Mouse (Mus musculus) midbrain, embryonic 15.5 days (tissue): Measurements from ENCODE around the gene 1700025F22Rik. TPM values are rescaled to one million over a fixed set of nuclear protein-coding genes. Genes with fewer than 3 reads are reported as not detected.
"Not testable (repeated sequence)": the region's sequence is repeated elsewhere in the genome, so short reads cannot be mapped to it uniquely, and the experiment has no call there.

Source experiments
- ATAC-seq: fragments of 200-750 bp; cut with Nextera tagmentation; replicated peaks from 2 replicates; pipeline ENCODE4 v1.8.0; 2017; ENCODE audit warnings: moderate TSS enrichment
- H3K27ac ChIP-seq: fragments of 300-500 bp; sonication (generic); 2 replicates; pipeline ENCODE4 v1.5.1; 2015; ENCODE audit warnings: mild to moderate bottlenecking, inconsistent platforms
- H3K27me3 ChIP-seq: fragments of 300-500 bp; sonication (generic); replicated peaks from 2 replicates; pipeline ENCODE4 v1.6.1; 2015; ENCODE audit warnings: inconsistent platforms
- H3K36me3 ChIP-seq: fragments of 300-500 bp; sonication (generic); replicated peaks from 2 replicates; pipeline ENCODE4 v1.6.1; 2015; ENCODE audit warnings: inconsistent platforms
- H3K4me1 ChIP-seq: fragments of 300-500 bp; sonication (generic); 2 replicates; pipeline ENCODE4 v1.6.1; 2015; ENCODE audit warnings: inconsistent platforms
- H3K4me2 ChIP-seq: fragments of 300-500 bp; sonication (generic); 2 replicates; pipeline ENCODE4 v1.6.1; 2015; ENCODE audit warnings: inconsistent platforms, mild to moderate bottlenecking, moderate library complexity
- H3K4me3 ChIP-seq: fragments of 300-500 bp; sonication (generic); 2 replicates; pipeline ENCODE4 v1.5.1; 2015; ENCODE audit warnings: mild to moderate bottlenecking, inconsistent platforms
- H3K9ac ChIP-seq: fragments of 300-500 bp; sonication (generic); 2 replicates; pipeline ENCODE4 v1.6.1; 2015; ENCODE audit warnings: mild to moderate bottlenecking, inconsistent platforms
- H3K9me3 ChIP-seq: fragments of 300-500 bp; sonication (generic); 2 replicates; pipeline ENCODE4 v1.6.1; 2016; ENCODE audit warnings: inconsistent platforms
- WGBS: fragments of 180-500 bp; shearing (Covaris S2); methylation state at CpG from one replicate; pipeline ENCODE4 v1.1.7; 2015; ENCODE audit warnings: mixed read lengths; 5-methylcytosine and 5-hydroxymethylcytosine counted together
- polyA plus RNA-seq: library from polyadenylated mRNA; unstranded; fragments of >200 nt; fragmentation: Nextera tagmentation; extraction: Ambion mirVana; gene quantifications from 2 replicates; pipeline ENCODE4 v1.2.1, GENCODE M21; 2015

1700025F22Rik gene
- polyA plus RNA-seq, 1 experiment from 2014 or later, result not detected

DNA sequence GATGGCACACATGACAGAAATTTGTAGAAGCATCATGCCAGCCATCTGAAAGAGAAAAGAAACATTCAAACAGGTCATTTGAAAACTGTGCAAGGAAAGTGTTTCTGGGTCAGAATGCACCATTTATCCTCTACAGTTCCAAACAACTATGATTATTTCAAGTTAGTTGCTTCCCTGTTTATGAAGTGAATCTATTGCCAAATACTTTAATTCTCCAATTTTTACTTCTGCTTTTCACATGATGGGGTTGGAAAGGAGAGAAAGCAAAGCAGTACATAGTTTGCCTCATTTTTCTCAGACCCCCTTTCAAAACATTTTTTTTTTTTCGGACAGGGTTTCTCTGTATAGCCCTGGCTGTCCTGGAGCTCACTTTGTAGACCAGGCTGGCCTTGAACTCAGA lies 63.2 kb downstream of the 1700025F22Rik start:
- H3K9me3 ChIP-seq, result no peaks in the 10 kb centered on the region
- no peak overlapping the region for H3K9ac ChIP-seq
- no peak overlapping the region for H3K4me2 ChIP-seq
- no peaks in the 10 kb centered on the region for H3K36me3 ChIP-seq
- 74% methylated on average over 1 of the region's 1 CpGs for WGBS
- H3K27me3 ChIP-seq, result no peaks in the 10 kb centered on the region
- no peak overlapping the region for H3K4me3 ChIP-seq
- no peak overlapping the region for H3K27ac ChIP-seq
- H3K4me1 ChIP-seq, result no peaks in the 10 kb centered on the region
- ATAC-seq, result no peak

DNA sequence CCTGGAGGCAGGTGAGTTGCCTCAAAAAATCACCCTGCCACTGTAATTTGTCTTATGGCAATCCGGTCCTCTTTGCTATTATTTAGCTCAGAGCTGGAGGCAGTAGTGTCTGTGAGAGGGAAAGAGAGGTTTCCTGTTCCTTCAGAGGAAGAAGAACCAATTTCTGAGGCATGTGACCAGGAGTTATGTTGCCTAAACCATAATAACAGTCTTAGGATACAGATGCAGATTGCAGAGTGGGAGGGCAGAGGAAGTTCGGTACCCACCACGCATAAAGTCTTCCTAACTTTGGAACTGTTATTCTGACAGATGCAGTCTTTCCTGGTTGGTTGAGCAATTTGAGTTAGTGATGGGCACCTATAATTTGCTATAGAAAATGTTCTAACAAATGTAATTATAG lies 66.7 kb downstream of the 1700025F22Rik start:
- Histone ChIP-seq H3K36me3 (no peaks in the 10 kb centered on the region), H3K9me3 (no peaks in the 10 kb centered on the region), H3K4me2 (no peak overlapping the region), H3K27ac (no peak overlapping the region), H3K4me1 (no peaks in the 10 kb centered on the region), H3K4me3 (no peak overlapping the region), H3K9ac (no peak overlapping the region), H3K27me3 (no peaks in the 10 kb centered on the region; the same call in 1 of the 2 replicates)
- no peak for ATAC-seq
- 84% methylated on average over 3 of the region's 3 CpGs for WGBS

DNA sequence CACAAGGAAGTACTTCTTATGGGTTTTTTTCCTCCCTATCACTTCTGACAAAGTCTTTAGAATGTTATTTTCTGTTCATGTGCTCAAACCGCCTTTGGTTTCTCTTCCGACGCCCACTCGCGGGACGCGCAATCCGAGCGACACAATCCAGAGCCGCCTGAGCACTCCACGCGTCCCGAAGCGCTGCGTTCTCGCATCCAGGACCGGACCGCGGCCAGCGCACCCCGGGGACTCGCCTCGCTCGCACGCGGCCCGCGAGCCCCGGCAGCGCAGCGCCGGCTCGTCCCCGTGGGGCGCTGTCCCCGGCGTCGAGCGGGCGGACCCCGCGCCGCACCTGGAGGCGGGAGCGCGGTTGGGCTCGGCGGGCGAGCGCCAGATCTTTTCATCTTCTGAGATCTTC lies 73.0 kb downstream of the 1700025F22Rik start:
- not testable (repeated sequence) for H3K4me1 ChIP-seq, H3K27ac ChIP-seq, H3K9me3 ChIP-seq, H3K27me3 ChIP-seq, H3K36me3 ChIP-seq
- Histone ChIP-seq H3K9ac (peak overlapping the region; percentile 31; the same call in 1 of the 2 replicates), H3K4me3 (peak overlapping the region; percentile 40), H3K4me2 (peak overlapping the region; percentile 69)
- ATAC-seq, result peak; percentile 54; the same call in 1 of the 2 replicates
- WGBS, result 9% methylated on average over 49 of the region's 50 CpGs

Other genes with a start within 250 kb of the 1700025F22Rik start
- 0.49 and 0.79 TPM in 2 replicates for gene Zp1, start 244.7 kb downstream of the 1700025F22Rik start, polyA plus RNA-seq
- gene Ptgdr2, start 228.2 kb downstream of the 1700025F22Rik start, polyA plus RNA-seq, result 0.06 and 0.12 TPM in 2 replicates
- 13.3 and 14.1 TPM in 2 replicates for gene Ccdc86, start 216.1 kb downstream of the 1700025F22Rik start, polyA plus RNA-seq
- gene Ms4a10, start 190.7 kb downstream of the 1700025F22Rik start, polyA plus RNA-seq, result not detected in 2 replicates
- not detected in 2 replicates for gene Ms4a15, start 172.1 kb downstream of the 1700025F22Rik start, polyA plus RNA-seq
- not detected in 2 replicates for gene Ms4a18, start 147.3 kb downstream of the 1700025F22Rik start, polyA plus RNA-seq
- not detected in 2 replicates for gene Ms4a8a, start 84.2 kb downstream of the 1700025F22Rik start, polyA plus RNA-seq
- not detected in 2 replicates for gene 1700017D01Rik, start 34.4 kb downstream of the 1700025F22Rik start, polyA plus RNA-seq
- gene Ms4a13, start 31.4 kb upstream of the 1700025F22Rik start, polyA plus RNA-seq, result not detected in 2 replicates
- not detected in 2 replicates for gene Ms4a12, start 67.1 kb upstream of the 1700025F22Rik start, polyA plus RNA-seq
- gene Ms4a1, start 100.9 kb upstream of the 1700025F22Rik start, polyA plus RNA-seq, result not detected in 2 replicates
- not detected in 2 replicates for gene Ms4a5, start 118.6 kb upstream of the 1700025F22Rik start, polyA plus RNA-seq
- 0.04 TPM in 1 of 2 replicates, not detected in the other for gene Ms4a14, start 149.1 kb upstream of the 1700025F22Rik start, polyA plus RNA-seq
- 3.8 and 5.4 TPM in 2 replicates for gene Ms4a7, start 170.8 kb upstream of the 1700025F22Rik start, polyA plus RNA-seq
- 3.3 and 3.9 TPM in 2 replicates for gene Ms4a4a, start 210.2 kb upstream of the 1700025F22Rik start, polyA plus RNA-seq
- 0.32 and 1.2 TPM in 2 replicates for gene Ms4a4c, start 239.4 kb upstream of the 1700025F22Rik start, polyA plus RNA-seq